Mouse (Mus musculus) liver, postnatal 0 days (tissue): ENCODE results near the gene Vmp1.

Source experiments
- CTCF ChIP-seq: sonication (generic); IDR thresholded peaks from 2 replicates; pipeline ENCODE4 v1.5.1; 2016; ENCODE audit warnings: antibody characterized with exemption, low read depth
- EP300 ChIP-seq: IDR thresholded peaks from 2 replicates; pipeline ENCODE4 v1.6.1; 2016; ENCODE audit warnings: antibody characterized with exemption, low read depth, mild to moderate bottlenecking

DNA sequence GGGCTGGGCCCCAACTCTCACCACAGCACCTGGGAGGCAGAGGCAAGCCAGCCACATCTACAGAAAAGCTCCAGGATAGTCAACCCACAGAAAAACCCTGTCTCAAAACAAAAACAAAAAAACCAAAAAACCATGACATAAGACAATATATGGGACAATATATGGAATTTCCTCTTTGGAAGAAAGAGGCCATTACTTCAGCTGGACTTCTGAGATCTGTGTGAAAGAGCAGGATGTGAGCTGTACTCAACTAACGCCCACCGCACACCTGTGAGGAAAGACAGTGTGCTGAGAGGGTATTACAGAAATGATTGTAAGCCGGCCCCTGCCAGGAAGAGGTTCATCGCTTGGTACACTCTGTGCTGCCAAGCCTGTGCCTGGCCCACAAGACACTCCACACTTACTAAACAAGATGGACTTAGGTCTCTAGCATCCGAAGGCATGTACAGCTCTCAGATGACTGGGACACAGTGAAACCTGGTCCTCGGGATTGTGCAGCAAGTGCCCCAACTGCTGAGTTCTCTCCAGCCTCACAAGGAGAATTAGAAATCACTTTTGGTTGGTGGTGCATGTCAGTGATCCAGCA, 109.9 kb downstream of the Vmp1 start:
- TF ChIP-seq CTCF: no peak
- TF ChIP-seq EP300: no peak
